Mouse (Mus musculus) 416B (cell line): ENCODE results near the gene Hist1h1c.

ENCODE experiments used
- DNase-seq: peaks from one replicate; pipeline ENCODE4 v3.0.0; 2011; ENCODE audit warnings: low read depth

The Hist1h1c gene

GRCm38 (mm10) chr13:23745381-23746161, 7.0 kb downstream of the Hist1h1c start, which contains the start of gene Hist1h3c:
TSS of gene Hist1h3c (minus strand) at chr13:23745602.
- DNase-seq = peak; percentile 99

DNA sequence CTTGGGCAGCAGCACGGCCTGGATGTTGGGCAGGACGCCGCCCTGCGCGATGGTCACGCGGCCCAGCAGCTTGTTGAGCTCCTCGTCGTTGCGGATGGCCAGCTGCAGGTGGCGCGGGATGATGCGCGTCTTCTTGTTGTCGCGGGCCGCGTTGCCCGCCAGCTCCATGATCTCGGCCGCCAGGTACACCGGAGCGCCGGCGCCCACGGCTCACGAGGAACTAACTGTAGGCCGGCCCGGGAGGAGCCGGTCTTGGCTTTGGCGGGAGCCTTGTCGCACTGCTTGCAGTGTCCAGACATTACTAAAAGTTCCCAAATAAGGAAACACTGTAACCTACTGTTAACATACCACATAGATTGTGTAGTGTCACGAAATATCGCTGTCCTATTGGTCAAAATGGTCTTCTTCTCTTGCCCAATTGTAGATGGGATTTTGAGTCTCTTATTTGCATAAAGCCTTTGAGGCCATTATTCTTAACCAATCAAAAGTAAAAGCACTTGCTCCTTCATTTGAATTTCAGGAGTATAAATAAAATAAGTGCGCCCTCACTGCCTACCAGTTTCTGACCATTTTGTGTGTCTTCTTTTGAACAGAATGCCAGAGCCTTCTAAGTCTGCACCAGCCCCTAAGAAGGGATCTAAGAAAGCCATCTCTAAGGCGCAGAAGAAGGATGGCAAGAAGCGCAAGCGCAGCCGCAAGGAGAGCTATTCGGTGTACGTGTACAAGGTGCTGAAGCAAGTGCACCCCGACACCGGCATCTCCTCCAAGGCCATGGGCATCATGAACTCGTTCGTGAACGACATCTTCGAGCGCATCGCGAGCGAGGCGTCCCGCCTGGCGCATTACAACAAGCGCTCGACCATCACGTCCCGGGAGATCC, 7.8 kb downstream of the Hist1h1c start, which contains the start of gene Hist1h2bb:
TSS of gene Hist1h2bb (plus strand) at position 534 of the 880 bp plus-strand sequence.
- DNase-seq = peak; percentile 100

GRCm38 (mm10) chr13:23747081-23747891, 8.7 kb downstream of the Hist1h1c start:
- peak; percentile 89 for DNase-seq

GRCm38 (mm10) chr13:23747892-23748288, 9.3 kb downstream of the Hist1h1c start:
- peak; percentile 67 for DNase-seq

GRCm38 (mm10) chr13:23749563-23750121, 11.0 kb downstream of the Hist1h1c start:
- peak; percentile 44 for DNase-seq

GRCm38 (mm10) chr13:23750839-23751477, 12.3 kb downstream of the Hist1h1c start, which contains the start of gene Hist1h2ab:
TSS of gene Hist1h2ab (plus strand) at chr13:23751126.
- peak; percentile 97 for DNase-seq

GRCm38 (mm10) chr13:23751478-23751956, 12.9 kb downstream of the Hist1h1c start:
- no peak for DNase-seq

DNA sequence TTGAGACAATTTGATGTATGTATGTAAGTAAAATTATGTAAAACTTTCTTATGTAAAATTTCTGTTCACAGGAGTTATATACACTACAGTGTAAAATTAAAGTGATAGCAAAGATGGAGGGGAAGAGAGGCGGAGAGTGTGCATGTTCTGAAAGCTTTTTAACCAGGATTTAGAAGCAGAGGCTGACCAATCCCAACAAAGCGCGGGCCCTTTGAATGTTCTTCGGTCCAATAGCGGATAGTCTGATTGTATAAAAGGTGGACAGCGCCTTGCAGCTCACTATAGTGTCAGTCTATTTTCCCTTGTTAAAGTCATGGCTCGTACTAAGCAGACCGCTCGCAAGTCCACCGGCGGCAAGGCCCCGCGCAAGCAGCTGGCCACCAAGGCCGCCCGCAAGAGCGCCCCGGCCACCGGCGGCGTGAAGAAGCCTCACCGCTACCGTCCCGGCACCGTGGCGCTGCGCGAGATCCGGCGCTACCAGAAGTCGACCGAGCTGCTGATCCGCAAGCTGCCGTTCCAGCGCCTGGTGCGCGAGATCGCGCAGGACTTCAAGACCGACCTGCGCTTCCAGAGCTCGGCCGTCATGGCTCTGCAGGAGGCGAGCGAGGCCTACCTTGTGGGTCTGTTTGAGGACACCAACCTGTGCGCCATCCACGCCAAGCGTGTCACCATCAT, 13.6 kb downstream of the Hist1h1c start, which contains the start of gene Hist1h3b:
TSS of gene Hist1h3b (plus strand) at position 201 of the 675 bp plus-strand sequence.
- peak; percentile 100 for DNase-seq

DNA sequence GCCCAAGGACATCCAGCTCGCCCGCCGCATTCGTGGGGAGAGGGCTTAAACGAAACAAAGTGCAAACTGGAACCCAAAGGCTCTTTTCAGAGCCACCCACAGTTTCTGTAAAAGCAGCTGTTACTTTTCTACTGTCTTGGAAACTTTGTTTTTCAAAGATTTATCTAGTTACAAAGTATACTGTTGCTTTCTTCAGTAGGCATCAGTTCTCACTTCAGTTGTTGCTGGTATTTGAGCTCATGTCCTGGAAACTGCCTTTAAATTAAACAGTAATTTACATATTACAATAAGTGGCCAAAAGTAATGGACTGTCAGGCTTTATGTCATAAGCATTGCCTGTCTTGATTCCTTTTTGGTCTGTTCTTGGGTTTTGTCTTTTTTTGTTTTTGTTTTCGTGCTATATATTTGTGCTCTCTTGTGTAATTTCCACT, 14.1 kb downstream of the Hist1h1c start:
- DNase-seq = peak; percentile 79

DNA sequence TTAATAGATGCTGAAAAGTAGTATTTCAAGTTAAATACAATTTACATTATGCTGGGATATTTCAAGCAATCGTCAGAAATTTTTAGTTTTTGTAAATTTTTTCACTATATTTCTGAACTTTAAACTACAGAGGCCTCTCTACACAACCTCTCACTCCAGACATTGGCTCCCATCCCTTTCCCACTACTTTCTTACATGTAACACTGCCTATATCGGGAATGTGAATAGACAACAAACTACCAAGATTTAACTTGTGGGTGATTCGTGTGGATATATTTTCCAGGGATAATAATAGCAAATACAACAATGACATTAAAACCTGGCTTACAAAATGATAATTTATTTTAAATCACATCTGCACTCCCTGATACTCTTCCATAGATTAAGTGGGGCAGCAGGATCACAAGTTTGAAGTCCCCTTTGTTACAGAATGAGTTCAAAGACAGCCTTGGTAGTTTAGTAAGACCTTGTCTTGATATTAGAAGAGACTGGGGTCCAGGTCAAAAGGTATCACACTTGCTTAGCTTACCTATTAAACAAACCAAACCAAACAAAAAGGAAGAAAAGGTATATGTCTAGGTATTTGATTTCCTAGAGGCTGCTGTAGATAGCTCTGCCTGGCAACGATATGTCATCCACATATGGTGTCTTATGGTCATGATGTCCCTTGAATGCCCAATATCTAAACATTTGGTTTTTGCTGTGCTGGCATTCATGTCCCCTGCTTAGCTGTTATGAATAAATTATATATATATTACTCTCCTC, 14.9 kb downstream of the Hist1h1c start:
- peak; percentile 59 for DNase-seq

DNA sequence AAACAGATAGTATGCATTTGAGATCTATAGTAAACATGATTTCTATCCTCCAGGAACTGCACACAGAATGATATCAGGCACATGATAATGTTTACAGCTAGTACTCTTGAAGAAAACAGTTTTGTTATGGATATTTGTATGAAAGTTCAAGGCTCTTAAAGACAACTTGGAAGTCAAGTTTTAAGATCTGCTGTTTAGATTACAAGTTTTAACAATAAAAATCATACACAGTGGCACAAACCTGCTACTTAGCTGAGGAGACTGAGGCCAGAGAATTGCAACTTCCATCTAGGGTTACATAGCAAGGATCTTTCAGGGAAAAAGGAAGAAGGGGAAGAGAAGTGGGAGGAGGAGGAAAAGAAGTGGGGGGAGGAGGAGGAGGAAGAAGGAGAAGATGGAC, 16.4 kb downstream of the Hist1h1c start:
- no peak for DNase-seq

GRCm38 (mm10) chr13:23756790-23757189, 18.2 kb downstream of the Hist1h1c start, which contains the start of gene Hist1h4b:
TSS of gene Hist1h4b (plus strand) at chr13:23757013.
- DNase-seq = peak; percentile 99

GRCm38 (mm10) chr13:23757211-23757773, 18.7 kb downstream of the Hist1h1c start:
- peak; percentile 91 for DNase-seq

DNA sequence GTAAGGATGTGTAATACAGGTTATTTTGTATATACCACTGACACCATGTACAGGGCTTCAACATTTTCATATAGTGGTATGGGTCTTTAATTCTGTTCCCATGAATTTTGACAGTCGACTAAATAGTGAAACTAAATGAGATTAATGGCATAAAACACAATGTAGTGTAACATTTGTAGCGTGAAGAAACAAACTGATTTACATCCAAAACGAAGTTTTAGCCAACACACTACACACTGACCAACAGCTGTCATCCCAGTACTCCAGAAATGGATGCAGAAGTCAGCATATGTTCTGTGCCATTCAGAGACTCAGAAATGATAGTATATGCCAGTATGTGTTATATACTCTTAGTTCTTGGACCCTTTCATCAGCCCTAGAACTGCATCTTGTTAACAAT, 19.3 kb downstream of the Hist1h1c start:
- peak; percentile 55 for DNase-seq

- DNase-seq = peak; percentile 19
These were observed 20.7 kb downstream of the Hist1h1c start for GRCm38 (mm10) chr13:23759251-23759771.

- DNase-seq = no peak
These were observed 21.3 kb downstream of the Hist1h1c start for GRCm38 (mm10) chr13:23759916-23760239.

DNA sequence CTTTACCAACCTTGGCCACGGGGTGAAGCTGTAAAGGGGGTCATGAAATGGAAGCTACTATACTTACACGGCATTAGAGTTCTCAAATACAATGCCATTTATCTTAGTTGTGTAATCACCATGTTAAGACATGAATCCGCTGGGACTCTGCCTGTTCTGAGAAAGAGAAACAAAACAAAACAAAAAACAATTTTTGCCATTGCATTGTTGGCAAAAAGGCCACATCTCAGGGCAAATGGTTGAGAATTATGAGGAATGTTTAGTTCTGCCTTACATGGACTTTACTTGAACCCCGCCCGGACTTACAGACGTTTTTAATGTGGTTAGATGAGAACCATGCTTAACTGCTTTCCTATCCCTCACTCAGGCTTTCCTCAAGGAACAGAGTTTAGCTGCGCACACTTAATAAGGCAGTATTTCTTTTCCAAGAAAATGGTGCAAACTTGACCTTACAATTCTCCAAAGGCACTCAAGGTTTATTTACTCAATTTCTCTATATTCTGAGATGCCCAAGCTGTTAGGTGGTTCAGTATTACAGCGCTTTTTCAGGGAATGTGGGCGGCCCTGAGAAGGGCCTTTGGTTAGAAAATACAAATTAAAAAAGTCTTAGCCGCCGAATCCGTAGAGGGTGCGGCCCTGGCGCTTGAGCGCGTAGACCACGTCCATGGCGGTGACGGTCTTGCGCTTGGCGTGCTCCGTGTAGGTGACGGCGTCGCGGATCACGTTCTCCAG, 21.8 kb downstream of the Hist1h1c start:
- peak; percentile 94 for DNase-seq
